Mouse (Mus musculus) v-Abl transformed pro-B cells (cell line): ENCODE measurements around the gene Paf1.

Source experiments
- in situ Hi-C, 2 experiments: fragments of 400-800 bp; cut with MboI; formaldehyde crosslinking; loops; one replicate each; pipeline ENCODE4 v1.15.1; 2025; ENCODE audit not compliant: unreplicated experiment in 2 of 2

Gene Paf1

DNA sequence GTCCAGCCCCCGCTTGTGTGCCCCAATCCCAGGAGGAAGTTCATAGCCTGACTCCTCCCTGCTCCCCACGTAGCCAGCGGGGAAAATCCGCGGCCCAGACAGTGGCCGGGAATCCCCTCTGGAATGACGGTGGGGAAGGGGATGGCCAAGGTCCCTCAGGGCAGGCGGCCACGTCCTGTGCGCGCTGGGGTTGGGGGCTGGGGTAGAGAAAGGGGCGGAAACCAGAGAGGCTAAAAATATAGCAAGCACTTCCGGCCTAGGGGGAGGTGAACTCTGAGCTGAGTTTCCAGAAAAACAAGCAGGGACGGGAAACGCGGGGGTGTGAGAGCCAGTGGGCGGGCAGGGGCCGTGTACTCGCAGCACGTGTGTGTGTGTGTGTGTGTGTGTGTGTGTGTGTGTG lies 10.8 kb upstream of the Paf1 start:
- in situ Hi-C loops, result loop anchor here in 1 of 2 experiments (25.0 kb wide), 1 partner anchor 920 kb away; the partner anchor contains the start of gene Sertad3

- in situ Hi-C loops, result loop anchor here in 1 of 2 experiments (25.0 kb wide), 1 partner anchor 920 kb away; the partner anchor contains the start of gene Sertad3
Measured at GRCm38 (mm10) chr7:28382347-28382951, 10.3 kb upstream of the Paf1 start.

DNA sequence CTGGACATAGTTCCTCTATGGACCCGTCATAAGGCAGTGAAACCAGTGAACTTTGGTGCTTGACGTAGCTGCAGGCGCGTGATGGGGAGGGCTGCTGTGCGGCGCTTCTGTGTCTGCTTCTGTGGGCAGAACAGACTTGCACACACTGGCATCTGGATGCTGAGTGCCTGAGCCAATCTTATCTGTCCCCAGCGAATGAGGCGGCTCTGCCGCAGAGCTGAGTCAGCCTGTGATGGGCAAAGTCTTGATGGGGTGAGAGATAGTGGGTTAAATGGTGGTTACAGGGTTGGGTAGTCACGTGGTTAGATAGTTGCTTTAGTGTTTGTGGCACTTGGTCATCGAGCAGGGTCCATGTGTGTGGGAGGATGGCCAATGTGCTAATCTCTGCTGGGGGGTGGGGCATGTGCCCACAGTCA lies 9.8 kb upstream of the Paf1 start:
- in situ Hi-C loops, result loop anchor here in 1 of 2 experiments (25.0 kb wide), 1 partner anchor 921 kb away; the partner anchor contains the start of gene Sertad3

DNA sequence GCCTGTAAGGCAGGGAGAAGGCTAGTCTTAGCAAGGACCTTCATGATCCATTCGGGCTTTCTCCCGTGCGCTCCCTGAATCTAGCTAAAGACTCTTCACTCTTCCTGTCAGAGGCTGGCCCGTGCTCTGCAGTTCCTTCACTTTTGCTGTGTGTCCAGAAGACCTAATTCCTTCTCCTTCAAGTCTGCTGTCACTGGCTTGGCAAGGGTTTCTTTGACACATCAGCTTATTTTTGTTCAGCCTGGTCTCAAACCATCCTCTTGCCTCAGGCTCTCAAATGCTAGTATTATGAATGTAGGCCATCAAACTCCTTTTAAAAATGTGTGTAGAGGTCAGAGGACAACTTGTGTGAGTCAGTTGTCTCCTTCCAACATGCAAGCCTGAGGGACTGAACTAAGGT lies 9.1 kb upstream of the Paf1 start:
- in situ Hi-C loops, result loop anchor here in 1 of 2 experiments (25.0 kb wide), 1 partner anchor 921 kb away; the partner anchor contains the start of gene Sertad3

DNA sequence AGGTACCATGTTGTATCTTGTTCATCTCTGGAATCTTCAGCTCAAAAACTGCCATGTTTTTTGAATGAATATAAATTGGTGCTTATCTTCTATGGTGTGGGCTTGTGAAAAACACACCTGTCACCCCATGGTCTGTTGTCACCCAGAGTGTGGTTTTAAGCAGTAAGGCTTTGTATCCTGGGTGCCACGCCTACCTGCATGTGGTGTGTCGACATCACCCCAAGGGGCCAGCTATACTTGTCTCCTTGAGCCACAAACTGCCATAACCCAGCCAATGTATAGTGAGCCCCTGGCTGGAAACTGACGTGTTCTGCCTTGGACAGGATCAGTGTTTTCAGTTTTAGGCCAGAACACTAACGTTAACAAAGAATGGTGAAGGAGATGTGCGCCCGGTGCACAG lies 8.6 kb upstream of the Paf1 start:
- in situ Hi-C loops, result loop anchor here in 1 of 2 experiments (25.0 kb wide), 1 partner anchor 922 kb away; the partner anchor contains the start of gene Sertad3

GRCm38 (mm10) chr7:28385196-28385595 lies 7.6 kb upstream of the Paf1 start:
- in situ Hi-C loops, result loop anchor here in 1 of 2 experiments (25.0 kb wide), 1 partner anchor 923 kb away; the partner anchor contains the start of gene Sertad3

- in situ Hi-C loops, result loop anchor here in 1 of 2 experiments (25.0 kb wide), 1 partner anchor 924 kb away; the partner anchor contains the start of gene Sertad3
Measured at GRCm38 (mm10) chr7:28386007-28386406, 6.7 kb upstream of the Paf1 start.

DNA sequence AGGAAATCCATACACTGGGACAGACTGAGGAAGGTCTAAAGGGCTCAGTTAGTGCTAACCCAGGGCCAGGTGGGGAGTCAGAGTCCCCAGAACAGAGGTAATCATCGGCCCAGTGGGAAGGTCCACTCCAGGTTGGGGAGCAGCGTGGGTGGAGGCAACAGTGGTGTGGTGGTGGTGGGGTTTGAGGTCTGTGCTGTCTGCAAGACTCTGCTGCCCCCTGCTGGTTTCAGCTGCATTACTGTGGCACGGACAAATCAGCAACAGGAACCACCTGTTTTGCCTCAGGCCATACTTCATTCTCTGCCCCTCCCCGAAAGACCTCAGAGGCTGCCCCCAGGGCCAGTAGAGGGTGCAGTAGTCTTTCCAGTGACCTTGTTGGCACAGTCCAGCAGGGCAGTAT lies 6.3 kb upstream of the Paf1 start:
- in situ Hi-C loops, result loop anchor here in 1 of 2 experiments (25.0 kb wide), 1 partner anchor 924 kb away; the partner anchor contains the start of gene Sertad3

- in situ Hi-C loops, result loop anchor here in 1 of 2 experiments (25.0 kb wide), 1 partner anchor 925 kb away; the partner anchor contains the start of gene Sertad3
Measured at GRCm38 (mm10) chr7:28386877-28387276, 5.9 kb upstream of the Paf1 start.

GRCm38 (mm10) chr7:28387384-28387783 lies 5.4 kb upstream of the Paf1 start:
- in situ Hi-C loops, result loop anchor here in 1 of 2 experiments (25.0 kb wide), 1 partner anchor 925 kb away; the partner anchor contains the start of gene Sertad3

GRCm38 (mm10) chr7:28390331-28390730 lies 2.4 kb upstream of the Paf1 start:
- in situ Hi-C loops, result loop anchor here in 1 of 2 experiments (25.0 kb wide), 1 partner anchor 928 kb away; the partner anchor contains the start of gene Sertad3

DNA sequence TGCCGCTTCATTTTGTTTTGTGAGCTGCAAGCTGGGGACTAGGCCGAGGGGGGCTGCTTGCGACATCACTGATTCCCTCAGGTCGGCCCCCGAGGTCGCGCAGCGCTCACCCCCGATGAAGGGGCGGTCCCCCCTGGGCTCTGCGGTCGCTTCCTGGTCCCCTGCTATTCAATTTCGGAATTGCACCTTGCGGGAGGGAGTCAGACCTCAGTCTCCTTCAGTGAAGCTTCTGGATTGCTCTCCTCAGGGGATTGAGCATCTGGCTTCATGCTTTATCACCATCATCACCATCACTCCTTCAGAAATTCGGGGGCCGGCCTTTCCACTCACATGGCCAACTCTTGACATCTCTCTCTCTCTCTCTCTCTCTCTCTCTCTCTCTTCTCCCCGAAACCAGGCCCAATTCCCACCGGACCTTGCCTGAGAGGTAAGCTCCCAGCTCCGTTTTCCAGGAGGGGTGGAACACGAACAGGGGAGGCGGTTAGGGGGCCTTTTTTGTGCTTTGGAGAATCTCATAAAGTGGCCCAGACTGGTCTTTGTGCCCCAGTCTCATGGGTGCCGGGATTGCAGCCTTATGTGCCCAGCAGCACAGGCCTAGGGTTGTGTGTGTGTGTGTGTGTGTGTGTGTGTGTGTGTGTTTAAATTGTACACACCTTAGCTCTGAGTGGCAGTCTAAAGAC lies 661 bp downstream of the Paf1 start:
- in situ Hi-C loops, result loop anchor here in 1 of 2 experiments (25.0 kb wide), 1 partner anchor 931 kb away; the partner anchor contains the start of gene Sertad3

- in situ Hi-C loops, result loop anchor here in 1 of 2 experiments (25.0 kb wide), 1 partner anchor 933 kb away; the partner anchor contains the start of gene Sertad3
Measured at GRCm38 (mm10) chr7:28395425-28395824, 2.7 kb downstream of the Paf1 start.

GRCm38 (mm10) chr7:28398000-28398399 lies 5.2 kb downstream of the Paf1 start:
- in situ Hi-C loops, result loop anchor here in 1 of 2 experiments (25.0 kb wide), 1 partner anchor 936 kb away; the partner anchor contains the start of gene Sertad3

- in situ Hi-C loops, result loop anchor here in 1 of 2 experiments (25.0 kb wide), 1 partner anchor 937 kb away; the partner anchor contains the start of gene Sertad3
Measured at GRCm38 (mm10) chr7:28398696-28399340, 6.1 kb downstream of the Paf1 start.

- in situ Hi-C loops, result no loop called here
Measured at GRCm38 (mm10) chr7:28401030-28401429, 8.3 kb downstream of the Paf1 start.

DNA sequence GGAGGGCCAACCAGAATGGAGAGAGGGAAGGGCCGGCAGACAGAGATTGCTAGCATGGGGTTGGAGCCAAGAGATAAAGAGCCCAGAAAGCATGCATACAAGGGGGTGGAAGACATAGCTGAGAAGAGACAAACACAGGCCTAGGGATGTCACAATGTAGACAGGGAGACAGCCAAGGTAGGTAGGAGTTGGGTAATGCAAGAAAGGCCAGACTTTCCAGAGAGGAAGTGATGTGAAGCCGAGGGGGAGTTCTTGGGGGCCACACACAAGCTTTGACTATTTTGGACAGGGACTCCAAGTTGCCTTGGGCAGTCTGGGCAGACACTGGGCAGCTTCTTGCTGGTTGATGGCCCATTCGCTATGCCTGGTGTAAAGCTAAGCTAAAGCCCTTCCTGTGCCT lies 9.2 kb downstream of the Paf1 start:
- in situ Hi-C loops, result no loop called here

GRCm38 (mm10) chr7:28410841-28411475 lies 18.2 kb downstream of the Paf1 start:
- in situ Hi-C loops, result no loop called here

GRCm38 (mm10) chr7:28412826-28413225 lies 20.1 kb downstream of the Paf1 start:
- in situ Hi-C loops, result no loop called here

- in situ Hi-C loops, result no loop called here
Measured at GRCm38 (mm10) chr7:28417368-28417767, 24.6 kb downstream of the Paf1 start.
